Mouse (Mus musculus) small intestine, adult 2 months (tissue): ENCODE data around the gene Azin2.

Experiments
- CTCF ChIP-seq: fragments of 200-500 bp; IDR thresholded peaks from 2 replicates; pipeline ENCODE4 v1.5.1; 2012; ENCODE audit warnings: low read depth, mild to moderate bottlenecking, control low read depth, inconsistent platforms, low read length, moderate library complexity, mixed read lengths; ENCODE audit not compliant: insufficient replicate concordance, insufficient read length; ENCODE audit errors: extremely low read depth
- POLR2A ChIP-seq: fragments of 200-500 bp; IDR thresholded peaks from 2 replicates; pipeline ENCODE4 v1.6.1; 2012; ENCODE audit warnings: low read depth, mild to moderate bottlenecking, control low read depth, inconsistent platforms, low read length, moderate library complexity

DNA sequence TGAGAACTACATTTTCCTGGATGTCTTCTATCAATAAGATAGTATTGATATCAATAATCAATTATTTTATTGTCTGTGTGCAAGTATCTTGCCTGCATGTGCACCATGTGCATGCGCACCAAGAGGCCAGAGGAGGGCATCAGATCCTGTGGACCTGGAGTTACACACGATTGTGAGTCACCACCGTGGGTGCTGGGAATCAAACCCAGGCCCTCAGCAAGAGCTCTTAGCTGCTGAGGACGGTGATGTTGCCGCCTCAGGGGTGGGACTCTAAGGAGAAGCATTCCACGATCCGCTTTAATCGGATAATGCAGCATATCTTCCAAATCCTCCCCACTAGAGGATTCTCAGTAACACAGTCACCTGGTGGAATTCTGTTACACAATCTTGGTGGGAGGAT lies 76.7 kb downstream of the Azin2 start:
- TF ChIP-seq CTCF, result no peak
- no peak for TF ChIP-seq POLR2A
